Mouse (Mus musculus) limb, embryonic 15.5 days (tissue): ENCODE data around the gene Htr3b. TPM values are rescaled to one million over a fixed set of nuclear protein-coding genes. Genes with fewer than 3 reads are reported as not detected.

Experiments
- ATAC-seq: fragments of 200-750 bp; cut with Nextera tagmentation; 2 replicates; pipeline ENCODE4 v1.8.0; 2017; ENCODE audit warnings: low read depth, moderate TSS enrichment; ENCODE audit not compliant: insufficient number of reproducible peaks, low FRiP score, low TSS enrichment
- H3K27ac ChIP-seq: fragments of 300-500 bp; sonication (generic); 2 replicates; pipeline ENCODE4 v1.5.1; 2015; ENCODE audit warnings: moderate library complexity, mild to moderate bottlenecking, inconsistent platforms
- H3K27me3 ChIP-seq: fragments of 300-500 bp; sonication (generic); 2 replicates; pipeline ENCODE4 v1.6.1; 2015; ENCODE audit warnings: inconsistent platforms
- H3K36me3 ChIP-seq: fragments of 300-500 bp; sonication (generic); 2 replicates; pipeline ENCODE4 v1.6.1; 2015; ENCODE audit warnings: inconsistent platforms
- H3K4me1 ChIP-seq: fragments of 300-500 bp; sonication (generic); 2 replicates; pipeline ENCODE4 v1.6.1; 2015; ENCODE audit warnings: inconsistent platforms
- H3K4me2 ChIP-seq: fragments of 300-500 bp; sonication (generic); 2 replicates; pipeline ENCODE4 v1.6.1; 2015; ENCODE audit warnings: mild to moderate bottlenecking, inconsistent platforms
- H3K4me3 ChIP-seq: fragments of 300-500 bp; sonication (generic); 2 replicates; pipeline ENCODE4 v1.5.1; 2015; ENCODE audit warnings: mild to moderate bottlenecking, inconsistent platforms
- H3K9ac ChIP-seq: fragments of 300-500 bp; sonication (generic); 2 replicates; pipeline ENCODE4 v1.6.1; 2015; ENCODE audit warnings: inconsistent platforms
- H3K9me3 ChIP-seq: fragments of 300-500 bp; sonication (generic); 2 replicates; pipeline ENCODE4 v1.6.1; 2016; ENCODE audit warnings: inconsistent platforms
- WGBS: fragments of 180-500 bp; shearing (Covaris S2); methylation state at CpG from one replicate; pipeline ENCODE4 v1.1.7; 2015; 5-methylcytosine and 5-hydroxymethylcytosine counted together
- polyA plus RNA-seq: library from polyadenylated mRNA; unstranded; fragments of >200 nt; fragmentation: Nextera tagmentation; extraction: Ambion mirVana; gene quantifications from 2 replicates; pipeline ENCODE4 v1.2.1, GENCODE M21; 2015

Gene Htr3b
- polyA plus RNA-seq, 1 experiment from 2014 or later, result not detected

GRCm38 (mm10) chr9:48981827-48982226, 17.0 kb upstream of the Htr3b start:
- Histone ChIP-seq H3K9ac (no peak overlapping the region), H3K4me1 (peaks cover 6% of the 10 kb centered on the region; the same call in 1 of the 2 replicates), H3K4me3 (no peak overlapping the region), H3K36me3 (no peaks in the 10 kb centered on the region), H3K9me3 (no peaks in the 10 kb centered on the region), H3K27ac (no peak overlapping the region), H3K4me2 (no peak overlapping the region), H3K27me3 (no peaks in the 10 kb centered on the region)
- ATAC-seq, result no peak

DNA sequence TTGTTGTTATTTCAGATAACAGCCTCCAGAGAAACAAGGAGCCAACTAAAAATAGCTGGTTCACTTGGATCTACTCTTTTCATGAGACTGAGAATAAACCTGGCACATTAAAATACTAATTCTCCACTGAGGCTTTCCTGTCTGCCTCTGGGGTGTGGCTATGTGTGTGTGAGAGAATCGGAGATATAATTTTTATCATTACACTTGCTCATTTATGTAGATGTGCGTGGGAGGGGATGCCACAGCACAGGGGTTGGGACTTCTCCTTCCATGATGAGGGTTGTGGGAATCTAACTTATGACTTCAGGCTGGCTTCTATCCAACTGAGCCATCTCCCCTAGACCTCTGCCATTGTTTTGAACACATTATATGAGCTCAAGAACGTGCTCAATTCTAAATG, 16.0 kb upstream of the Htr3b start:
- ATAC-seq, result no peak
- Histone ChIP-seq H3K36me3 (no peaks in the 10 kb centered on the region), H3K27ac (no peak overlapping the region), H3K9ac (no peak overlapping the region), H3K4me2 (no peak overlapping the region), H3K9me3 (no peaks in the 10 kb centered on the region), H3K4me3 (no peak overlapping the region), H3K27me3 (no peaks in the 10 kb centered on the region), H3K4me1 (peaks cover 4% of the 10 kb centered on the region; the same call in 1 of the 2 replicates)
- 81% methylated on average over 3 of the region's 3 CpGs for WGBS

- no peaks in the 10 kb centered on the region for H3K27me3 ChIP-seq
- H3K36me3 ChIP-seq, result no peaks in the 10 kb centered on the region
- 56% methylated on average over 5 of the region's 5 CpGs for WGBS
Observed at GRCm38 (mm10) chr9:48980371-48980770, 15.6 kb upstream of the Htr3b start.

GRCm38 (mm10) chr9:48976661-48977355, 12.0 kb upstream of the Htr3b start:
- no peaks in the 10 kb centered on the region for H3K36me3 ChIP-seq
- H3K4me2 ChIP-seq, result no peak overlapping the region
- H3K9me3 ChIP-seq, result no peaks in the 10 kb centered on the region
- no peak for ATAC-seq
- H3K9ac ChIP-seq, result no peak overlapping the region
- no peaks in the 10 kb centered on the region for H3K4me1 ChIP-seq
- H3K27me3 ChIP-seq, result no peaks in the 10 kb centered on the region
- WGBS, result 68% methylated on average over 6 of the region's 6 CpGs
- H3K27ac ChIP-seq, result no peak overlapping the region
- no peak overlapping the region for H3K4me3 ChIP-seq

More at GRCm38 (mm10) chr9:48980371-48980770, 15.6 kb upstream of the Htr3b start:
- H3K9me3 ChIP-seq, result no peaks in the 10 kb centered on the region
- H3K4me1 ChIP-seq, result peaks cover 4% of the 10 kb centered on the region; the same call in 1 of the 2 replicates
- no peak for ATAC-seq
- H3K4me2 ChIP-seq, result no peak overlapping the region
- no peak overlapping the region for H3K9ac ChIP-seq
- no peak overlapping the region for H3K27ac ChIP-seq
- no peak overlapping the region for H3K4me3 ChIP-seq

- Histone ChIP-seq H3K4me1 (no peaks in the 10 kb centered on the region), H3K9me3 (no peaks in the 10 kb centered on the region), H3K9ac (no peak overlapping the region), H3K4me3 (no peak overlapping the region), H3K27ac (no peak overlapping the region), H3K4me2 (no peak overlapping the region), H3K36me3 (no peaks in the 10 kb centered on the region), H3K27me3 (no peaks in the 10 kb centered on the region)
- ATAC-seq, result no peak
- 21% methylated on average over 3 of the region's 3 CpGs for WGBS
Observed at GRCm38 (mm10) chr9:48972494-48972893, 7.7 kb upstream of the Htr3b start.

DNA sequence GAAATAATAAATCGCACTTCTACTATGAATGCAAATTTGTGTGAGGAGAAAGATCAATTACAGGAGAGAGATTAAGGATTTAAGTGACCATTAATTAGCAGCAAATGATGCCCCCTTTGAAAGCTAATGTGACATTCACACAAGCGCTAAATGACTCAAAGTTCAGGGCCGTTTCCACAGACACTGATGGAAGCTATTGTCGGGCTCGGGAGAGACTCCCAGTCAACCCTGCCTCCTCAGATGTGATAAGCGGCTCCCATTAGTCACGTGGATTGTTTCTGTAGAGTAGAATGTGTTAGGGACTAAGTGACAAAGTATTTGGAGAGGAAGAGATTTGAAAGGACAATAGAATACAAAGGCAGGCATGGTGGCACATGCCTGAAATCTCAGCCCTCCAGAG, 2.7 kb downstream of the Htr3b start:
- H3K9ac ChIP-seq, result no peak overlapping the region
- H3K27me3 ChIP-seq, result peaks cover 28% of the 10 kb centered on the region; the same call in 1 of the 2 replicates
- H3K4me1 ChIP-seq, result no peaks in the 10 kb centered on the region
- no peak overlapping the region for H3K27ac ChIP-seq
- no peaks in the 10 kb centered on the region for H3K9me3 ChIP-seq
- no peak for ATAC-seq
- no peak overlapping the region for H3K4me2 ChIP-seq
- 34% methylated on average over 7 of the region's 7 CpGs for WGBS
- no peak overlapping the region for H3K4me3 ChIP-seq
- no peaks in the 10 kb centered on the region for H3K36me3 ChIP-seq

DNA sequence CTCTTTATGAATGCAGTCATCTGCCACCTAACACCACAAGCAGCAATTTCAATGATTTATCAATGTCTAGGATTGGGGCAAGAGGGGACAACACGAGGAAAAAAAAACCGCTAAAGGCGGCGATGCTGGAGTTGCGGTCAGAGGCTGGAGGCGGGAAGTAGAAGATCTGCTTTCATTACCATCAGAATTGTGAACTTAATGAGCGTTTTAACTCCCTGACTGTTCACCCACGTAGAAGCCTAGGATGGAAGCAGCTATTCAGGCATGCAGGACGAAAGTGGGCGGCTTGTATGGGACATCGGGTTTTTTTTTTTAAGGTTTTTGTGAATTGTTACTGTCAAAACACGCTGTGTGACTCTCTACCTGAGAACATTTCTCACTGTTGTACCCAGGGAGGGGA, 3.5 kb downstream of the Htr3b start:
- no peaks in the 10 kb centered on the region for H3K9me3 ChIP-seq
- no peak overlapping the region for H3K9ac ChIP-seq
- no peak for ATAC-seq
- H3K27ac ChIP-seq, result no peak overlapping the region
- WGBS, result 27% methylated on average over 12 of the region's 12 CpGs
- no peak overlapping the region for H3K4me3 ChIP-seq
- peaks cover 28% of the 10 kb centered on the region; the same call in 1 of the 2 replicates for H3K27me3 ChIP-seq
- no peaks in the 10 kb centered on the region for H3K4me1 ChIP-seq
- no peak overlapping the region for H3K4me2 ChIP-seq
- H3K36me3 ChIP-seq, result no peaks in the 10 kb centered on the region

- Histone ChIP-seq H3K9me3 (no peaks in the 10 kb centered on the region), H3K9ac (no peak overlapping the region), H3K27me3 (no peaks in the 10 kb centered on the region; the same call in 1 of the 2 replicates), H3K4me1 (no peaks in the 10 kb centered on the region), H3K27ac (no peak overlapping the region), H3K4me3 (no peak overlapping the region), H3K4me2 (no peak overlapping the region), H3K36me3 (no peaks in the 10 kb centered on the region)
- 80% methylated on average over 4 of the region's 4 CpGs for WGBS
- no peak for ATAC-seq
Observed at GRCm38 (mm10) chr9:48947565-48947964, 17.2 kb downstream of the Htr3b start.

DNA sequence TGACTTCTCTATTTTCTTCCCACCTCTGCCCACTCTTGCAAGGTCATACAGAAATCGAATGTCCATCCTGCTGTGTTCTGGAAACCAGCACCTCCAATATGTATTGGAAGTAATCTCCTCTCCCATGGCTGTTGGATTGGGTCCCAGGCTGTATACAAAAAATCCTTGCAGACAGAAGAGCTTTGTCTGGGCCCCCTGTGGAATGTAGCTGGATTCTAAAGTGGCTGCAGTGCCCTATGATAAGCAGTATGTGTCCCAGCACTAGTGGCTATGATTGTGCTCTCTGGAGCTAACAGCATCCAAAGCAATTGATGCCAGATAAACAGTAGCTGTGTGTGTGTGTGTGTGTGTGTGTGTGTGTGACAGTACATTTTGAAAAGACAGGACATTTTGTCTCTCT, 22.4 kb downstream of the Htr3b start:
- Histone ChIP-seq H3K4me1 (no peaks in the 10 kb centered on the region), H3K9me3 (no peaks in the 10 kb centered on the region), H3K36me3 (no peaks in the 10 kb centered on the region), H3K27me3 (no peaks in the 10 kb centered on the region; the same call in 1 of the 2 replicates), H3K4me2 (no peak overlapping the region), H3K9ac (no peak overlapping the region), H3K27ac (no peak overlapping the region), H3K4me3 (no peak overlapping the region)
- 68% methylated on average over 1 of the region's 1 CpGs for WGBS
- ATAC-seq, result no peak

DNA sequence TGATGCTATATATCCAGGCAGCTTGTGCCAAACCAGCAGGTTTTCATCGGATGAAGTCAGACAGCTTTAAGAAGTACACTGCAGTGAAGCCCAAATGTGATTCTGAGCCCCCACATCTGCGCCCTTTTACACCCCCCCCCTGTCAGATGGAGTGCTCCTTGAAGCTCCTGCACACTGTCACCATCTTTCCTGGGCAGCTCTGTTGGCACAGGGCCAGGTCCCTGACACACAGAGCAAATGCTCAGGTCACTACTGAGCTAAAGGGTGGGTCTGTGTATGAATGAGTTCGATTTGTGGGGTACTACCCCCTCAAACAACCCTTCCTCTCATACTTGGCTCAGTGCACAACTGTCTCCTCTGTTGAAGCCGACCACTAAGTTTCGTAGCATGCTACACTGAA, 35.4 kb downstream of the Htr3b start:
- H3K4me3 ChIP-seq, result no peak overlapping the region
- no peak for ATAC-seq
- H3K9ac ChIP-seq, result no peak overlapping the region
- 74% methylated on average over 5 of the region's 5 CpGs for WGBS
- H3K27me3 ChIP-seq, result peaks cover 22% of the 10 kb centered on the region
- no peak overlapping the region for H3K4me2 ChIP-seq
- no peaks in the 10 kb centered on the region for H3K9me3 ChIP-seq
- no peaks in the 10 kb centered on the region for H3K4me1 ChIP-seq
- H3K36me3 ChIP-seq, result no peaks in the 10 kb centered on the region
- no peak overlapping the region for H3K27ac ChIP-seq

DNA sequence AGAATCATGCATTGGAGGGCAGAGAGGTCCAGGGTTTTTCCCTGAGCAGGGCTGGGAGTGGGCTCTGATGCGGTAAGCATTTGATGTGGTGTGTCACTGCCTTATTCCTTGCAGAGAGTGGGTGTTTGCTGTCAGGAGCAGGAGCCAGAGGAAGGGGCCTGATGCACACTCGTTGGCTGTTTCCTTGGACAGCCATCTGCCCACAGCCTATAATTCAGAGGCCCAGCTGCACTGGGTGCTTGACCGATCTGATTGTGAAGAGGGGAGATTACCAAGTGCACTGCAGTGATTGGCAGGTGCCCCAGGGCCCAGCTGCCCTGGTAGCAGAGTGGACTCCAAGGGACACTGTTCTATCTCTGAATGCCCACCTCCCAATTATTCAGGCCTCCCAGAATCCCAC, 36.0 kb downstream of the Htr3b start:
- H3K4me1 ChIP-seq, result no peaks in the 10 kb centered on the region
- H3K9ac ChIP-seq, result no peak overlapping the region
- H3K4me2 ChIP-seq, result no peak overlapping the region
- H3K36me3 ChIP-seq, result no peaks in the 10 kb centered on the region
- peaks cover 22% of the 10 kb centered on the region for H3K27me3 ChIP-seq
- 55% methylated on average over 3 of the region's 3 CpGs for WGBS
- H3K4me3 ChIP-seq, result no peak overlapping the region
- H3K9me3 ChIP-seq, result no peaks in the 10 kb centered on the region
- ATAC-seq, result no peak
- H3K27ac ChIP-seq, result no peak overlapping the region

DNA sequence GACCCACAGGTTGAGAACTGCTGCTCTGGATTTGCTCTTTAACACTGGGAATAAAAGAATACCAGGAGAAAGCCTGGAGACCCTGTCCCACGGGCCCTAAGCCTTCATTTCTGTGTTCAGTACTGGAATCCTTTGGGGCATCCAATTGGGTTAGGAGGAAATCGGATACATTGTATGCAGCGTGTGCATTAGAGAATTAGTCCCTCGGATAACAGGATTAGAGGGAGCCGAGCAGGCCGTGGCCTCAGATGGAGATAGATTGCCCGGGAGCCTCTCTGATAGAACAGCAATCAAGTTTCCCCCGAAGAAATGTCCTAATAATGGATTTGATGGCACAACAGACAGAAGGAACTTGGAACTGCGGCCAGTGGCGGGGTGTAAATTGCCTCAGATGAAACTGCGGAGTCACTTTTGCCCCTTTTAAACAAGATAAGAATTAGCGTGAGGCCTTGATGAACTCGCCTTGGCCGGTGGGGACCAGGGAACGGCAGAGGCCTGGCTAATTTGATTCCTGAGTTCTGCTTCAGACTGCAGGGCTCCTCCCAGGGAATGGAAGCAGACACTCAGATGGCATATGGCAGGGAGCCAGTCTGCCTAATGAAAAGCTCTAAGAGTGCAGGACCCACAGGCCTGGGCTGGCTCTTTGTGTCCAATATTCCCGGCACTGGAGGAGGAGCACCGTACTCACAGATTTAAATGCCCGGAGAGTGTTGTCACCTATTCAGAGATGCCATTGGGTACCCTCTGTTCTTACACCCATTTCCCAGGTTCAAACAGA, 48.6 kb downstream of the Htr3b start:
- H3K36me3 ChIP-seq, result no peaks in the 10 kb centered on the region
- no peak overlapping the region for H3K4me3 ChIP-seq
- H3K9ac ChIP-seq, result no peak overlapping the region
- peaks cover 5% of the 10 kb centered on the region for H3K27me3 ChIP-seq
- no peak overlapping the region for H3K27ac ChIP-seq
- no peak overlapping the region for H3K4me2 ChIP-seq
- no peak for ATAC-seq
- 52% methylated on average over 18 of the region's 18 CpGs for WGBS
- peaks cover 8% of the 10 kb centered on the region for H3K4me1 ChIP-seq
- H3K9me3 ChIP-seq, result no peaks in the 10 kb centered on the region
